Mouse (Mus musculus): ENCODE measurements around the gene Nr4a3. TPM values are rescaled to one million over a fixed set of nuclear protein-coding genes. Genes with fewer than 3 reads are reported as not detected.

Nr4a3 gene
- polyA plus RNA-seq, 1 experiment: 0.27 TPM

- no peak for TF ChIP-seq GATA1 (IDR thresholded peaks at IDR 0.05; ENCODE audit: low read length)
Observed at GRCm38 (mm10) chr4:48130314-48130713, 85.4 kb downstream of the Nr4a3 start.

- TF ChIP-seq GATA1 (IDR thresholded peaks at IDR 0.05; ENCODE audit: low read length): no peak
Observed at GRCm38 (mm10) chr4:48131606-48132005, 86.7 kb downstream of the Nr4a3 start.

GRCm38 (mm10) chr4:48132721-48133120 is 87.8 kb downstream of the Nr4a3 start:
- TF ChIP-seq GATA1 (IDR thresholded peaks at IDR 0.05; ENCODE audit: low read length): no peak

Other genes with a start within 250 kb of the Nr4a3 start
- 3.7 and 4.7 TPM in 2 replicates for gene Stx17, start 79.8 kb downstream of the Nr4a3 start, polyA plus RNA-seq (2012)
- gene Erp44, start 234.4 kb downstream of the Nr4a3 start, polyA plus RNA-seq (2012): 8.7 and 9.5 TPM in 2 replicates
- 7.2 and 7.3 TPM in 2 replicates for gene Invs, start 234.6 kb downstream of the Nr4a3 start, polyA plus RNA-seq (2012)

Measured in G1E-ER4 (cell line).